12 mouse cellular contexts compared by ENCODE assay signal in the genomic region with DNA sequence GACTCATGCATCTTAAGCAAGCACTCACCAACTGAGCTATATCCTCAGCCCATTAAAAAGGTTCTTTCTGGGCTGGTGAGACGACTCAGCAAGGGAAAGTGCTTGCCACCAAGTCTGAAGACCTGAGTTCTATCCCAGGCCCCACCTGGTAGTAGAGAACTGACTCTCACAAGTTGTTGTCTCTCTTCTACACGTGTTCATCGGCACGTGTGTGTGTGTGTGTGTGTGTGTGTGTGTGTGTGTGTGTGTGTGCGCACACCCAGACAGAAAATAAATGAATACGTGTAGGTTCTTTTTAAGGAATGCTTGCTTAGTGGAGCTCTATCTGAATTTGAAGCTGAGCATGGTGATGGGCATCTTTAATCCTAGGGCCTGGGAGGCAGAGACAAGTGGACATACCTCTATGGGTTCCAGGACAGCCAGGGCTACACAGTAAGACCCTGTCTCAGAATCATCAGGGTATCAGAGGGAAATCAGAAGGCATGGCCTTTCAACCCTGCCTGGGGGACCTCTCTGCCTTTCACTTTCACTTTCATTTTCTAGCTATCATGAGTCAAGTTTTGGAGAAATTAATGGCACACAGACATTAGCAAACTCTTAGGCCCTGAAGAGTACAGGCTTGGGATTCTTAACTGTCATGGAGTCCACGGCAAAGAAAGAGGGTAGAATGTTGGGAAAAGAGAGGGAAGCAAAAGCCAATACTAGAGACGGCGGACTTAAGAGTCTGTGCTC. TPM values are rescaled to one million over a fixed set of nuclear protein-coding genes. Genes with fewer than 3 reads are reported as not detected.
DNase-seq lines count a peak whose midpoint lies in the region; ATAC-seq and TF ChIP-seq lines count a peak whose summit lies in the region.
"Had no signal": no experiment of that assay in that cellular context is flagged by ENCODE, and none has a peak within 500 bp of the region (broad histone marks: within the 10 kb centered on the region; RNA-seq: fewer than 3 reads in every experiment).

No protein-coding gene starts in this region.

- H3K36me3 ChIP-seq in hindbrain, embryonic 10.5 days, result peaks cover 35% of the 10 kb centered on the region
- H3K36me3 ChIP-seq in hindbrain, embryonic 14.5 days (replicated peaks; ENCODE audit: control insufficient read depth, insufficient read depth), result no peaks in the 10 kb centered on the region; the same call in 1 of the 2 replicates
- H3K36me3 ChIP-seq in ES-E14 (ENCODE audit: control insufficient read depth, insufficient read depth, low read length, poor library complexity, severe bottlenecking), result peaks cover 2% of the 10 kb centered on the region; the same call in 1 of the 2 replicates
- H3K36me3 ChIP-seq in liver, embryonic 14.5 days (replicated peaks; ENCODE audit: control insufficient read depth, insufficient read depth, low read depth), result peaks cover 21% of the 10 kb centered on the region

- H3K4me2 ChIP-seq in hindbrain, embryonic 14.5 days (replicated peaks), result no peak overlapping the region
- peak overlapping the region; percentile 96 for H3K4me2 ChIP-seq in liver, embryonic 14.5 days (ENCODE audit: low read depth)
- H3K4me2 ChIP-seq: midbrain, embryonic 13.5 days had no signal

- peaks cover 25% of the 10 kb centered on the region for H3K4me1 ChIP-seq in hindbrain, embryonic 10.5 days (replicated peaks)
- peaks cover 9% of the 10 kb centered on the region for H3K4me1 ChIP-seq in hindbrain, embryonic 14.5 days (replicated peaks; ENCODE audit: control insufficient read depth, insufficient read depth, low read length)
- peaks cover 8 to 18% of the 10 kb centered on the region in 2 experiments; a peak in 3 of 4 replicates for H3K4me1 ChIP-seq in ES-E14 (ENCODE audit: control insufficient read depth in 2 of 2, insufficient read depth in 2 of 2, low read length in 2 of 2, poor library complexity in 1 of 2)
- H3K4me1 ChIP-seq in liver, embryonic 14.5 days (replicated peaks; ENCODE audit: control insufficient read depth in 2 of 2, insufficient read depth in 2 of 2, low read length in 1 of 2), result peaks cover 24 to 43% of the 10 kb centered on the region in 2 experiments

- no peak overlapping the region for H3K9ac ChIP-seq in hindbrain, embryonic 14.5 days
- H3K9ac ChIP-seq in ES-E14 (ENCODE audit: insufficient read depth, low read depth, low read length, poor library complexity, severe bottlenecking), result peak overlapping the region; percentile 63; the same call in 1 of the 2 replicates
- H3K9ac ChIP-seq in liver, embryonic 14.5 days (replicated peaks), result peak overlapping the region; percentile 100

- no peak overlapping the region for H3K27ac ChIP-seq in hindbrain, embryonic 10.5 days
- no peak overlapping the region for H3K27ac ChIP-seq in hindbrain, embryonic 14.5 days
- H3K27ac ChIP-seq in ES-E14 (ENCODE audit: insufficient read depth, low read depth, low read length, poor library complexity, severe bottlenecking), result 0 out of 2 replicates have a peak overlapping the region, but pooled peaks have one; percentile 44
- peak overlapping the region; percentile 38 for H3K27ac ChIP-seq in liver, embryonic 14.5 days
- H3K27ac ChIP-seq: layer of hippocampus, adult 2 months; midbrain, embryonic 13.5 days had no signal

- no peak for TF ChIP-seq CTCF in liver, embryonic 14.5 days (IDR thresholded peaks at IDR 0.05; ENCODE audit: low read depth)

- 92% methylated on average over 9 of the region's 9 CpGs for WGBS in hindbrain, embryonic 10.5 days
- WGBS in hindbrain, embryonic 14.5 days, result 90% methylated on average over 9 of the region's 9 CpGs
- 69% methylated on average over 9 of the region's 9 CpGs for WGBS in liver, embryonic 14.5 days (ENCODE audit: insufficient replicate concordance)

- no peak for ATAC-seq in hindbrain, embryonic 14.5 days (ENCODE audit: low FRiP score)
- no peak for ATAC-seq in liver, embryonic 14.5 days (ENCODE audit: insufficient read depth)
- ATAC-seq: midbrain, embryonic 13.5 days had no signal

- in situ Hi-C loops in ES-E14 (cut with MboI; ENCODE audit: low sequenced_read_pairs in 2 of 2, unreplicated experiment in 2 of 2), result no loop called here

- DNase-seq in hindbrain, embryonic 10.5 days (ENCODE audit: low spot score), result no peak
- DNase-seq in hindbrain, embryonic 14.5 days (ENCODE audit: low spot score), result no peak
- peak; percentile 52 for DNase-seq in A20 (ENCODE audit: low read depth, low spot score)
- no peak for DNase-seq in ES-E14 (ENCODE audit: low read depth, low spot score)
- no peak for DNase-seq in liver, embryonic 14.5 days (ENCODE audit: low read depth in 3 of 3, low spot score in 3 of 3)
- no peak for DNase-seq in urinary bladder, postnatal 14 days (ENCODE audit: low spot score)
- no peak for DNase-seq in cerebellum, postnatal 4 days (ENCODE audit: low spot score in 2 of 2)
- no peak for DNase-seq in right cerebral cortex, postnatal 4 days
- DNase-seq: cerebellum, adult 9-11 months had no signal

- no peak for TF ChIP-seq EP300 in liver, embryonic 14.5 days (IDR thresholded peaks at IDR 0.05; ENCODE audit: low read depth)

- H3K27me3 ChIP-seq in hindbrain, embryonic 10.5 days (ENCODE audit: insufficient read depth, poor library complexity, severe bottlenecking), result peaks cover 4% of the 10 kb centered on the region; the same call in 1 of the 2 replicates
- H3K27me3 ChIP-seq in hindbrain, embryonic 14.5 days (ENCODE audit: control insufficient read depth, insufficient read depth, low read length), result no peaks in the 10 kb centered on the region
- no peaks in the 10 kb centered on the region for H3K27me3 ChIP-seq in liver, embryonic 14.5 days (ENCODE audit: control insufficient read depth, insufficient read depth, low read length)
- H3K27me3 ChIP-seq: midbrain, embryonic 13.5 days had no signal

- H3K9me3 ChIP-seq in hindbrain, embryonic 10.5 days, result no peaks in the 10 kb centered on the region
- no peaks in the 10 kb centered on the region for H3K9me3 ChIP-seq in hindbrain, embryonic 14.5 days (ENCODE audit: control insufficient read depth, low read length)
- no peaks in the 10 kb centered on the region for H3K9me3 ChIP-seq in ES-E14 (ENCODE audit: control insufficient read depth, insufficient read depth, low read depth, low read length)
- H3K9me3 ChIP-seq in liver, embryonic 14.5 days (ENCODE audit: control insufficient read depth, low read length), result no peaks in the 10 kb centered on the region
- H3K9me3 ChIP-seq: midbrain, embryonic 13.5 days had no signal

- H3K4me3 ChIP-seq in hindbrain, embryonic 10.5 days, result peak overlapping the region; percentile 98; the same call in 1 of the 2 replicates
- H3K4me3 ChIP-seq in hindbrain, embryonic 14.5 days (replicated peaks; ENCODE audit: low read length), result no peak overlapping the region
- H3K4me3 ChIP-seq in ES-E14 (ENCODE audit: insufficient read depth in 1 of 2, low read depth in 1 of 2, low read length in 2 of 2, poor library complexity in 1 of 2, severe bottlenecking in 1 of 2), result no peak overlapping the region; a peak in 1 of 4 replicates
- peak overlapping the region; percentile 87 to 100 for H3K4me3 ChIP-seq in liver, embryonic 14.5 days (ENCODE audit: insufficient read depth in 1 of 2, low read depth in 2 of 2, low read length in 2 of 2)
- H3K4me3 ChIP-seq: layer of hippocampus, adult 2 months; midbrain, embryonic 13.5 days had no signal

TF ChIP-seq in ES-E14, 5 proteins besides CTCF, POLR2A, EP300 and RAD21:
- no peak for TF ChIP-seq ZNF384 (IDR thresholded peaks at IDR 0.05; ENCODE audit: low read depth, low read length)
- TF ChIP-seq CHD2 (IDR thresholded peaks at IDR 0.05; ENCODE audit: low read depth, low read length), result no peak

RNA-seq across cellular contexts. Expression of a gene that starts 2.7 kb away (rescaled TPM):
- polyA plus RNA-seq in hindbrain, embryonic 10.5 days (2016; fragmentation: Nextera tagmentation; extraction: Ambion mirVana), result 16.8 and 37.2 TPM in 2 replicates
- polyA plus RNA-seq in hindbrain, embryonic 14.5 days (2014; fragmentation: Nextera tagmentation; extraction: Ambion mirVana), result 80.5 and 105 TPM in 2 replicates
- total RNA-seq in ES-E14 (2012; rRNA removed), result 83.8 and 124 TPM in 2 replicates
- polyA plus RNA-seq in liver, embryonic 14.5 days (2012; rRNA removed), result 109 and 127 TPM in 2 replicates
- polyA plus RNA-seq in liver, embryonic 14.5 days (2014; fragmentation: Nextera tagmentation; extraction: Ambion mirVana), result 57.4 and 59.9 TPM in 2 replicates

RNA-seq across cellular contexts. Expression of a gene that starts 21.6 kb away (rescaled TPM):
- polyA plus RNA-seq in hindbrain, embryonic 10.5 days (2016; fragmentation: Nextera tagmentation; extraction: Ambion mirVana), result 0.25 and 0.35 TPM in 2 replicates
- polyA plus RNA-seq in hindbrain, embryonic 14.5 days (2014; fragmentation: Nextera tagmentation; extraction: Ambion mirVana), result not detected in 2 replicates
- 0.49 and 1.6 TPM in 2 replicates for total RNA-seq in ES-E14 (2012; rRNA removed)
- polyA plus RNA-seq in liver, embryonic 14.5 days (2012; rRNA removed), result not detected in 2 replicates
- 0.14 TPM in 1 of 2 replicates, not detected in the other for polyA plus RNA-seq in liver, embryonic 14.5 days (2014; fragmentation: Nextera tagmentation; extraction: Ambion mirVana)
- total RNA-seq: layer of hippocampus, adult 2 months had no signal

RNA-seq across cellular contexts. Expression of a gene that starts 23.0 kb away (rescaled TPM):
- 70.8 and 71.3 TPM in 2 replicates for polyA plus RNA-seq in hindbrain, embryonic 10.5 days (2016; fragmentation: Nextera tagmentation; extraction: Ambion mirVana)
- polyA plus RNA-seq in hindbrain, embryonic 14.5 days (2014; fragmentation: Nextera tagmentation; extraction: Ambion mirVana), result 57.8 and 64.1 TPM in 2 replicates
- total RNA-seq in ES-E14 (2012; rRNA removed), result 40.8 and 44.4 TPM in 2 replicates
- 13.0 and 13.8 TPM in 2 replicates for polyA plus RNA-seq in liver, embryonic 14.5 days (2012; rRNA removed)
- polyA plus RNA-seq in liver, embryonic 14.5 days (2014; fragmentation: Nextera tagmentation; extraction: Ambion mirVana), result 12.7 and 14.6 TPM in 2 replicates

RNA-seq across cellular contexts. Expression of a gene that starts 24.4 kb away (rescaled TPM):
- 1.5 and 4.4 TPM in 2 replicates for polyA plus RNA-seq in hindbrain, embryonic 10.5 days (2016; fragmentation: Nextera tagmentation; extraction: Ambion mirVana)
- 7.6 and 8.8 TPM in 2 replicates for polyA plus RNA-seq in hindbrain, embryonic 14.5 days (2014; fragmentation: Nextera tagmentation; extraction: Ambion mirVana)
- 0.45 and 0.48 TPM in 2 replicates for total RNA-seq in ES-E14 (2012; rRNA removed)
- polyA plus RNA-seq in liver, embryonic 14.5 days (2012; rRNA removed), result 0.02 TPM in 1 of 2 replicates, not detected in the other
- not detected in 2 replicates for polyA plus RNA-seq in liver, embryonic 14.5 days (2014; fragmentation: Nextera tagmentation; extraction: Ambion mirVana)

RNA-seq across cellular contexts. Expression of a gene that starts 27.4 kb away (rescaled TPM):
- not detected in 2 replicates for polyA plus RNA-seq in hindbrain, embryonic 10.5 days (2016; fragmentation: Nextera tagmentation; extraction: Ambion mirVana)
- 0.78 TPM in 1 of 2 replicates, not detected in the other for polyA plus RNA-seq in hindbrain, embryonic 14.5 days (2014; fragmentation: Nextera tagmentation; extraction: Ambion mirVana)
- not detected in 2 replicates for total RNA-seq in ES-E14 (2012; rRNA removed)
- not detected in 2 replicates for polyA plus RNA-seq in liver, embryonic 14.5 days (2012; rRNA removed)
- not detected in 2 replicates for polyA plus RNA-seq in liver, embryonic 14.5 days (2014; fragmentation: Nextera tagmentation; extraction: Ambion mirVana)
- total RNA-seq: layer of hippocampus, adult 2 months had no signal
- polyA plus RNA-seq: gonadal fat pad, adult 2 months had no signal

Comparison
In these comparisons a context has a peak if more than half of its experiments do, and no peak if none do; other contexts are left out.
1. H3K4me3 ChIP-seq: peak in hindbrain, embryonic 10.5 days (single experiment) and liver, embryonic 14.5 days (2 of 2); none in hindbrain, embryonic 14.5 days (single experiment) and ES-E14 (0 of 2).
2. H3K27ac ChIP-seq: peak in ES-E14 (single experiment) and liver, embryonic 14.5 days (single experiment); none in hindbrain, embryonic 10.5 days (single experiment) and hindbrain, embryonic 14.5 days (single experiment).